Mouse (Mus musculus): ENCODE data around the gene Atp6v0c. TPM values are rescaled to one million over a fixed set of nuclear protein-coding genes. Genes with fewer than 3 reads are reported as not detected.

The Atp6v0c gene
- polyA plus RNA-seq, 1 experiment from 2014 or later = 473 TPM

- ATAC-seq (ENCODE audit: insufficient read depth) (peak; percentile 64), DNase-seq (peak; percentile 98)
- H3K4me3 ChIP-seq (ENCODE audit: low read depth, low read length) = peak within 1 kb of the TSS; percentile 71
- peak within 1 kb of the TSS; percentile 64 for H3K27ac ChIP-seq (ENCODE audit: low read depth)
- H3K4me2 ChIP-seq = peak within 1 kb of the TSS; percentile 96
- peak within 1 kb of the TSS; percentile 72 for H3K9ac ChIP-seq
- peaks cover 20% of the 10 kb centered on the region for H3K27me3 ChIP-seq (ENCODE audit: insufficient read depth, low read length)
- under 1% methylated on average over 57 of the region's 65 CpGs for WGBS
- peaks cover 44% of the 10 kb centered on the region for H3K4me1 ChIP-seq (ENCODE audit: insufficient read depth)
- no peaks in the 10 kb centered on the region for H3K36me3 ChIP-seq (ENCODE audit: insufficient read depth)
- TF ChIP-seq CTCF (IDR thresholded peaks at IDR 0.05; ENCODE audit: low read depth) = no peak
- no peaks in the 10 kb centered on the region for H3K9me3 ChIP-seq (ENCODE audit: low read depth, low read length)
Measured at GRCm38 (mm10) chr17:24205284-24205888, 35.9 kb upstream of the Atp6v0c start, which contains the start of gene Tbc1d24. Gene Tbc1d24, minus strand, starts transcription at chr17:24205562.

- TF ChIP-seq CTCF (IDR thresholded peaks at IDR 0.05; ENCODE audit: low read depth) = no peak
- DNase-seq (peak; percentile 10), ATAC-seq (ENCODE audit: insufficient read depth) (no peak)
- 6% methylated on average over 7 of the region's 7 CpGs for WGBS
- H3K27me3 ChIP-seq (ENCODE audit: insufficient read depth, low read length) = peaks cover 20% of the 10 kb centered on the region
- 0 out of 2 replicates have a peak overlapping the region, but pooled peaks have one; percentile 31 for H3K27ac ChIP-seq (ENCODE audit: low read depth)
- no peaks in the 10 kb centered on the region for H3K36me3 ChIP-seq (ENCODE audit: insufficient read depth)
- peak overlapping the region; percentile 72 for H3K9ac ChIP-seq
- H3K9me3 ChIP-seq (ENCODE audit: low read depth, low read length) = no peaks in the 10 kb centered on the region
- peak overlapping the region; percentile 96 for H3K4me2 ChIP-seq
- H3K4me1 ChIP-seq (ENCODE audit: insufficient read depth) = peaks cover 40% of the 10 kb centered on the region
- peak overlapping the region; percentile 71 for H3K4me3 ChIP-seq (ENCODE audit: low read depth, low read length)
Measured at GRCm38 (mm10) chr17:24204846-24205245, 35.3 kb upstream of the Atp6v0c start.

- no peaks in the 10 kb centered on the region for H3K9me3 ChIP-seq (ENCODE audit: low read depth, low read length)
- H3K27me3 ChIP-seq (ENCODE audit: insufficient read depth, low read length) = peaks cover 18% of the 10 kb centered on the region
- H3K27ac ChIP-seq (ENCODE audit: low read depth) = peak overlapping the region; percentile 40; the same call in 1 of the 2 replicates
- TF ChIP-seq CTCF (IDR thresholded peaks at IDR 0.05; ENCODE audit: low read depth) = no peak
- peak overlapping the region; percentile 71 for H3K4me3 ChIP-seq (ENCODE audit: low read depth, low read length)
- no peak overlapping the region for H3K9ac ChIP-seq
- ATAC-seq (ENCODE audit: insufficient read depth) = no peak
- no peaks in the 10 kb centered on the region for H3K36me3 ChIP-seq (ENCODE audit: insufficient read depth)
- peaks cover 35% of the 10 kb centered on the region for H3K4me1 ChIP-seq (ENCODE audit: insufficient read depth)
- 56% methylated on average over 3 of the region's 3 CpGs for WGBS
- H3K4me2 ChIP-seq = peak overlapping the region; percentile 96
- no peak for DNase-seq
Measured at GRCm38 (mm10) chr17:24203611-24204534, 34.4 kb upstream of the Atp6v0c start.

DNA sequence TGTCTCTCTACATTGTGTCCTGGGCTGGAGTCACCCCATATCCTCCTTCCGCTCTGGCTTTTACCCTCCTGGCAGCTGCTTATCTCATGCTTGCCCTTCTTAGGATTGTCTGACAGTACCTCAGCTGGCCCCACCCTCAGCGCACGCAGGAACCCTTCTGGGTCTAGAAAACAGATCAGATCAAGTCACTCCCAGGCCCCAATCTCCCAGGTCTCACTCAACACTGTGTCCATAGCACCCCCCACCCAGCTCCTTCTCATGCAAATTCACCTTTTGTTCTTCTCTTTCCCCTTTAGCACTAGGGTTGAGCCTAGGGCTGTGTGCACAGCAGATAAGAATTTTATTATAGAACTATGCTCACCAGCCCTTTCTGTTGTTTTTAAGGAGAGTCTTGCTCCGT, 33.6 kb upstream of the Atp6v0c start:
- no peak overlapping the region; the same call in 1 of the 2 replicates for H3K4me3 ChIP-seq (ENCODE audit: low read depth, low read length)
- no peak overlapping the region for H3K9ac ChIP-seq
- H3K4me1 ChIP-seq (ENCODE audit: insufficient read depth) = peaks cover 27% of the 10 kb centered on the region
- TF ChIP-seq CTCF (IDR thresholded peaks at IDR 0.05; ENCODE audit: low read depth) = no peak
- WGBS = 47% methylated on average over 4 of the region's 4 CpGs
- H3K4me2 ChIP-seq = no peak overlapping the region
- H3K36me3 ChIP-seq (ENCODE audit: insufficient read depth) = no peaks in the 10 kb centered on the region
- peak overlapping the region; percentile 40; the same call in 1 of the 2 replicates for H3K27ac ChIP-seq (ENCODE audit: low read depth)
- DNase-seq (no peak), ATAC-seq (ENCODE audit: insufficient read depth) (no peak)
- no peaks in the 10 kb centered on the region for H3K9me3 ChIP-seq (ENCODE audit: low read depth, low read length)
- H3K27me3 ChIP-seq (ENCODE audit: insufficient read depth, low read length) = peaks cover 12% of the 10 kb centered on the region

- Histone ChIP-seq H3K4me1 (ENCODE audit: insufficient read depth) (peaks cover 11% of the 10 kb centered on the region), H3K27ac (ENCODE audit: low read depth) (no peak overlapping the region), H3K9me3 (ENCODE audit: low read depth, low read length) (no peaks in the 10 kb centered on the region), H3K9ac (no peak overlapping the region), H3K36me3 (ENCODE audit: insufficient read depth) (no peaks in the 10 kb centered on the region), H3K4me2 (no peak overlapping the region), H3K27me3 (ENCODE audit: insufficient read depth, low read length) (no peaks in the 10 kb centered on the region), H3K4me3 (ENCODE audit: low read depth, low read length) (no peak overlapping the region)
- ATAC-seq (ENCODE audit: insufficient read depth) (no peak), DNase-seq (no peak)
- 72% methylated on average over 4 of the region's 4 CpGs for whole genome bisulfite sequencing
- TF ChIP-seq CTCF (IDR thresholded peaks at IDR 0.05; ENCODE audit: low read depth) = no peak
Measured at GRCm38 (mm10) chr17:24201092-24201491, 31.6 kb upstream of the Atp6v0c start.

DNA sequence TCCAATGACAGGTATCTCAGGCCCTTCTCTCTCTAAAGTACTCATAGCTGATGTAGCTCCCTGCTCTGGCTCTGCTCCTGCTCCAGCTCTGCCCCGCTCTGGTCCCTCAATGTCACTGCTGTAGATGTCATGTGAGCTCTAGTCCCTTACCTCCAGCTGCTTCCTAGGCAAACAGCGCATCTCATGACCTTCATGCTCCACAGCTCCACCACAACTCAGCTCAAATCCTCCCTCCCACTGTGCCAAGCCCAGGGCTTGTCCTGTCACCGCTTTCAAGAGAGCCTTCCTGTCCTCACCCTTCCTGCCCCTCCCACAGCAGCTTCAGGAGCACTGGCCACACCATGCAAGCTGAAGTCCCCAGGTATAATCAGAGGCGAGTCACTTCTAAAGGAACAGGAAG, 30.2 kb upstream of the Atp6v0c start:
- 56% methylated on average over 4 of the region's 4 CpGs for WGBS
- Histone ChIP-seq H3K9ac (no peak overlapping the region), H3K27ac (ENCODE audit: low read depth) (no peak overlapping the region), H3K27me3 (ENCODE audit: insufficient read depth, low read length) (no peaks in the 10 kb centered on the region), H3K9me3 (ENCODE audit: low read depth, low read length) (no peaks in the 10 kb centered on the region), H3K4me1 (ENCODE audit: insufficient read depth) (peaks cover 7% of the 10 kb centered on the region), H3K4me2 (no peak overlapping the region), H3K4me3 (ENCODE audit: low read depth, low read length) (no peak overlapping the region), H3K36me3 (ENCODE audit: insufficient read depth) (no peaks in the 10 kb centered on the region)
- DNase-seq = no peak
- no peak for TF ChIP-seq CTCF (IDR thresholded peaks at IDR 0.05; ENCODE audit: low read depth)
- no peak for ATAC-seq (ENCODE audit: insufficient read depth)

GRCm38 (mm10) chr17:24199252-24199651, 29.8 kb upstream of the Atp6v0c start:
- H3K9ac ChIP-seq = no peak overlapping the region
- peaks cover 2% of the 10 kb centered on the region for H3K4me1 ChIP-seq (ENCODE audit: insufficient read depth)
- H3K36me3 ChIP-seq (ENCODE audit: insufficient read depth) = no peaks in the 10 kb centered on the region
- H3K9me3 ChIP-seq (ENCODE audit: low read depth, low read length) = no peaks in the 10 kb centered on the region
- 91% methylated on average over 4 of the region's 4 CpGs for WGBS
- H3K27ac ChIP-seq (ENCODE audit: low read depth) = no peak overlapping the region
- no peak for ATAC-seq (ENCODE audit: insufficient read depth)
- H3K27me3 ChIP-seq (ENCODE audit: insufficient read depth, low read length) = no peaks in the 10 kb centered on the region
- H3K4me3 ChIP-seq (ENCODE audit: low read depth, low read length) = no peak overlapping the region
- H3K4me2 ChIP-seq = no peak overlapping the region
- no peak for DNase-seq
- no peak for TF ChIP-seq CTCF (IDR thresholded peaks at IDR 0.05; ENCODE audit: low read depth)
